Mouse (Mus musculus) limb, embryonic 15.5 days (tissue): Measurements from ENCODE around the gene Hist1h3d. TPM values are rescaled to one million over a fixed set of nuclear protein-coding genes. Genes with fewer than 3 reads are reported as not detected.

Experiments
- ATAC-seq: fragments of 200-750 bp; cut with Nextera tagmentation; 2 replicates; pipeline ENCODE4 v1.8.0; 2017; ENCODE audit warnings: low read depth, moderate TSS enrichment; ENCODE audit not compliant: insufficient number of reproducible peaks, low FRiP score, low TSS enrichment
- H3K27ac ChIP-seq: fragments of 300-500 bp; sonication (generic); 2 replicates; pipeline ENCODE4 v1.5.1; 2015; ENCODE audit warnings: moderate library complexity, mild to moderate bottlenecking, inconsistent platforms
- H3K27me3 ChIP-seq: fragments of 300-500 bp; sonication (generic); 2 replicates; pipeline ENCODE4 v1.6.1; 2015; ENCODE audit warnings: inconsistent platforms
- H3K36me3 ChIP-seq: fragments of 300-500 bp; sonication (generic); 2 replicates; pipeline ENCODE4 v1.6.1; 2015; ENCODE audit warnings: inconsistent platforms
- H3K4me1 ChIP-seq: fragments of 300-500 bp; sonication (generic); 2 replicates; pipeline ENCODE4 v1.6.1; 2015; ENCODE audit warnings: inconsistent platforms
- H3K4me2 ChIP-seq: fragments of 300-500 bp; sonication (generic); 2 replicates; pipeline ENCODE4 v1.6.1; 2015; ENCODE audit warnings: mild to moderate bottlenecking, inconsistent platforms
- H3K4me3 ChIP-seq: fragments of 300-500 bp; sonication (generic); 2 replicates; pipeline ENCODE4 v1.5.1; 2015; ENCODE audit warnings: mild to moderate bottlenecking, inconsistent platforms
- H3K9ac ChIP-seq: fragments of 300-500 bp; sonication (generic); 2 replicates; pipeline ENCODE4 v1.6.1; 2015; ENCODE audit warnings: inconsistent platforms
- H3K9me3 ChIP-seq: fragments of 300-500 bp; sonication (generic); 2 replicates; pipeline ENCODE4 v1.6.1; 2016; ENCODE audit warnings: inconsistent platforms
- WGBS: fragments of 180-500 bp; shearing (Covaris S2); methylation state at CpG from one replicate; pipeline ENCODE4 v1.1.7; 2015; 5-methylcytosine and 5-hydroxymethylcytosine counted together
- polyA plus RNA-seq: library from polyadenylated mRNA; unstranded; fragments of >200 nt; fragmentation: Nextera tagmentation; extraction: Ambion mirVana; gene quantifications from 2 replicates; pipeline ENCODE4 v1.2.1, GENCODE M21; 2015

Hist1h3d gene
- polyA plus RNA-seq, 1 experiment from 2014 or later = 6.5 TPM

- Histone ChIP-seq H3K27me3 (no peaks in the 10 kb centered on the region), H3K27ac (no peak overlapping the region), H3K4me1 (0 out of 2 replicates have a peak, but pooled peaks cover 4% of the 10 kb centered on the region), H3K4me3 (no peak overlapping the region), H3K4me2 (no peak overlapping the region), H3K36me3 (no peaks in the 10 kb centered on the region), H3K9me3 (no peaks in the 10 kb centered on the region), H3K9ac (no peak overlapping the region)
- ATAC-seq = no peak
- WGBS = 63% methylated on average over 7 of the region's 7 CpGs
Measured at GRCm38 (mm10) chr13:23595622-23596372, 20.2 kb downstream of the Hist1h3d start.

DNA sequence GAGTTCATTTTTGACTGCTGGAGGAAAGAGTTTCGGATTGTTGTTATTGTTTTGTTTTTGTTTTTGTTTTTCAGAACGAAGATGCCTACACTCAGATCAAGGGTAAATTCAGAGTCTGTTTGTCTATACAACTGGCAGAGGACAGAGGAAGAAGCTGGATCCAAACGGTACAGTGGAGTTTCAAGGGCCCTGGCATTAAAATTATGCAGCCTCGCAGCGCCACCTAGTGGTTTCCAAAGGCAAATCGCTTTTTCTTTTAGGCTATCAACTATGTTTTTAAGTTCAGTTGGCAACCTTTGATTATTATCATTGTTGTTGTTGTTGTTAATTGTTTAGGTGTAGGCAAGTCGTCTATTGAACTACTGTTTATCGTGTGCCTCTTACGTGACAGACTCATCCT lies 22.4 kb downstream of the Hist1h3d start:
- Histone ChIP-seq H3K36me3 (no peaks in the 10 kb centered on the region), H3K9ac (no peak overlapping the region), H3K4me2 (no peak overlapping the region), H3K4me1 (0 out of 2 replicates have a peak, but pooled peaks cover 3% of the 10 kb centered on the region), H3K4me3 (no peak overlapping the region), H3K27me3 (no peaks in the 10 kb centered on the region), H3K9me3 (no peaks in the 10 kb centered on the region), H3K27ac (no peak overlapping the region)
- 7% methylated on average over 9 of the region's 9 CpGs for WGBS
- ATAC-seq = no peak

DNA sequence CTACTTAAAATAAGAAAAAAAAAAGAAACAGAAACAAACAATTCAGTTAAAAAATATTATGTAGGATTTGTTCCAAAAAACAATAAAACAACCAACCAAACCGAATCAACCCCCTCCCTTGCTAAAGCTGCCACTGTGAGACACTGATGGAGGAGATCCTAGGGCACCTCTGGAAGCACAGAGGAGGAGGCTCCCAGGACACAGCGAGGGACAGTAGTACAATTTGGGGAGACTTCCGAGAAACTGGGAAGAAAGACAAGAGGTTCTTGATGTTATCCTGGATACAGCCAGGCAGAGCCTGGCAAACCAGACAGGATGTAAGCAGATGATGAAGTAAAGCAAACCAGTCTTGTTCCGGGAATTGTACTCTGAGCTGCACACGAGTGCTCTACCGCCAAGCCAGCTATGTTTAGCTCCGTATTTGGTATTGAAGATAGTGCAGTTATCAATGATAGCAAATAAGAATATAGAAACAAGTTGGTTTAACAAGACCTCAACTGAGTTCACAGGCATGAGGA lies 27.7 kb downstream of the Hist1h3d start:
- 80% methylated on average over 7 of the region's 7 CpGs for WGBS
- Histone ChIP-seq H3K9ac (no peak overlapping the region), H3K4me2 (no peak overlapping the region), H3K4me3 (no peak overlapping the region), H3K4me1 (no peaks in the 10 kb centered on the region), H3K36me3 (no peaks in the 10 kb centered on the region), H3K27ac (no peak overlapping the region), H3K9me3 (no peaks in the 10 kb centered on the region), H3K27me3 (no peaks in the 10 kb centered on the region)
- no peak for ATAC-seq

- H3K27me3 ChIP-seq = no peaks in the 10 kb centered on the region
- no peak overlapping the region for H3K27ac ChIP-seq
- H3K4me2 ChIP-seq = no peak overlapping the region
- H3K9ac ChIP-seq = no peak overlapping the region
- H3K4me3 ChIP-seq = no peak overlapping the region
- no peaks in the 10 kb centered on the region for H3K9me3 ChIP-seq
- no peak for ATAC-seq
- 75% methylated on average over 3 of the region's 3 CpGs for WGBS
- no peaks in the 10 kb centered on the region for H3K4me1 ChIP-seq
- no peaks in the 10 kb centered on the region for H3K36me3 ChIP-seq
Measured at GRCm38 (mm10) chr13:23604452-23604851, 28.9 kb downstream of the Hist1h3d start.

DNA sequence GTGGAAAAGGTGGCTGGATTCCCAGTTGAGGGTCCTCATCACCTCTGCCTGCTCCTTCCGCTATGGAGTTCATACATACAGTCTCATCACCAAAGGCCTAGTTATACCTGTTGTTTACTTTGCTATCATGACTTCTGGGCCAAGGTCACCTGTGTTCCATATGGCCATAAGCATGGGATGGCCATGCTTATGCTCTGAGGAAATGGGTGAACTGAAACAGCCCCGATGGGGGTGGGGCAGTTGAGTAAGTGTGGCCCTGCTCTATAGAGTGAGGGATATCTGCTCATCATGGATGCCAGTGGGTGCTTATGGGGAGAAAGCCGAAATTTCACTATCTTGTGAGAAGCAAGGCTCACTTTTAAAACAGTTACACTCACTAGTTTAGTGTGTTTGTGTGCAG lies 29.5 kb downstream of the Hist1h3d start:
- WGBS = 85% methylated on average over 3 of the region's 3 CpGs

GRCm38 (mm10) chr13:23609209-23609608 lies 33.6 kb downstream of the Hist1h3d start:
- Histone ChIP-seq H3K27ac (no peak overlapping the region), H3K4me1 (no peaks in the 10 kb centered on the region), H3K4me3 (no peak overlapping the region), H3K27me3 (no peaks in the 10 kb centered on the region), H3K9me3 (no peaks in the 10 kb centered on the region), H3K4me2 (no peak overlapping the region), H3K36me3 (no peaks in the 10 kb centered on the region), H3K9ac (no peak overlapping the region)
- ATAC-seq = no peak
- 87% methylated on average over 4 of the region's 4 CpGs for WGBS

More for the DNA sequence above, 29.5 kb downstream of the Hist1h3d start:
- Histone ChIP-seq H3K4me1 (no peaks in the 10 kb centered on the region), H3K4me3 (no peak overlapping the region), H3K27ac (no peak overlapping the region), H3K27me3 (no peaks in the 10 kb centered on the region), H3K4me2 (no peak overlapping the region), H3K9me3 (no peaks in the 10 kb centered on the region), H3K36me3 (no peaks in the 10 kb centered on the region), H3K9ac (no peak overlapping the region)
- ATAC-seq = no peak

- Histone ChIP-seq H3K36me3 (no peaks in the 10 kb centered on the region), H3K4me1 (no peaks in the 10 kb centered on the region), H3K27ac (no peak overlapping the region), H3K27me3 (no peaks in the 10 kb centered on the region), H3K9ac (no peak overlapping the region), H3K4me3 (no peak overlapping the region), H3K9me3 (no peaks in the 10 kb centered on the region), H3K4me2 (no peak overlapping the region)
- no peak for ATAC-seq
Measured at GRCm38 (mm10) chr13:23609844-23610243, 34.3 kb downstream of the Hist1h3d start.

DNA sequence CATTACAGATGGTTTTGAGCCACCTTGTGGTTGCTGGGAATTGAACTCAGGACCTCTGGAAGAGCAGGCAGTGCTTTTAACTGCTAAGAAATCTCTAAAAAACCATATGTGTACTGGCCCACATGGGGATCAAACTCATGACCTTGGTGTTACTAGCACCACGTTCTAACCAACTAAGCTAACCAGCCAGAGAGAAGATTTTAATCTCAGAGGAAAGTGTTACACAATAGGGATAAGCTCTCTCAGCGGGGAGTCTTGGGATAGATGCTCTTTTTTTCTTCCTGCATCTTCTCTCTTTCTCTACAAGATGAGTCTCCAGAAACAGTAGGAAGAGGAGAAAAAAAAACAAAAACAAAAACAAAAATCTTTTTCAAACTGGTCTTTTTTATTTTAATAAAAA lies 34.8 kb downstream of the Hist1h3d start:
- no peaks in the 10 kb centered on the region for H3K27me3 ChIP-seq
- H3K9ac ChIP-seq = no peak overlapping the region
- H3K4me1 ChIP-seq = no peaks in the 10 kb centered on the region
- no peaks in the 10 kb centered on the region for H3K9me3 ChIP-seq
- 79% methylated on average over 2 of the region's 2 CpGs for WGBS
- no peaks in the 10 kb centered on the region for H3K36me3 ChIP-seq
- ATAC-seq = no peak
- no peak overlapping the region for H3K27ac ChIP-seq
- no peak overlapping the region for H3K4me2 ChIP-seq
- no peak overlapping the region for H3K4me3 ChIP-seq

- Histone ChIP-seq H3K36me3 (no peaks in the 10 kb centered on the region), H3K4me2 (no peak overlapping the region), H3K4me3 (no peak overlapping the region), H3K27ac (no peak overlapping the region), H3K4me1 (no peaks in the 10 kb centered on the region), H3K9me3 (no peaks in the 10 kb centered on the region), H3K9ac (no peak overlapping the region), H3K27me3 (no peaks in the 10 kb centered on the region)
- WGBS = 91% methylated on average over 3 of the region's 3 CpGs
- no peak for ATAC-seq
Measured at GRCm38 (mm10) chr13:23611638-23612037, 36.1 kb downstream of the Hist1h3d start.

DNA sequence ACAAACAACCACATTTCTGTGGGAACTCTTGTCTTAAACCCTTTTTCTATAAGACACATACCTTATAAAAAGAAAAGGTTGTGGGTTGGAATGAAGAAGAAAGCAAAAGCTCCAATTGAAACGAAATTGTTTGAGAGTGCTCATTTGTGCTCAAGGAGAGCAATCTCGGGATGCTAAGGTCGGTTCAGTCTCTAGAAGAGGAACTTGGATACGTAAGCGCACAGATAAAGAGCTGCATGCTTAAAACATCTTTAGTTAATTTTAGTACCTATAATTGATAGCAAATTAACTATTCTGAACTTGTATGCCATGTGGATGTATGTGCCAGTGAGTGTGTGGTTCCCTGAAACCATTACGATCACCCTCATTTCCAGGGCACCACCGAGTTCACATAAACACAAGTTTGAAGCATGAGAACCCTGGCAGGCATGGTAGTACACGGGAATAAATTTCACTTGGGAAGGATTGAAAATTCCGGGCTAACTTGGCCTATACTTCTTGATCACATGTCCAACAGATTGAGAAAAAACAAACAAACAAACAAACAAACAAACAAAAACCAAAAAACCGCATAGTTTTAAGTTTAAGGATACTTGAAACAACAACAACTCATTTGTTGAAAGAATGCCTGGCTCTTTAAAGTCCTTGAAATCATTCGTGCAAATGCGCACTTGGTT lies 44.6 kb downstream of the Hist1h3d start:
- WGBS = 47% methylated on average over 12 of the region's 12 CpGs

GRCm38 (mm10) chr13:23620733-23621531 lies 45.4 kb downstream of the Hist1h3d start, which contains the start of gene Hist1h2be:
Hist1h2be (minus strand) TSS chr13:23621124.
- WGBS = under 1% methylated on average over 27 of the region's 27 CpGs
- Histone ChIP-seq H3K27me3 (no peaks in the 10 kb centered on the region), H3K9me3 (no peaks in the 10 kb centered on the region), H3K4me2 (peak within 1 kb of the TSS; percentile 86), H3K4me3 (peak within 1 kb of the TSS; percentile 59), H3K9ac (peak within 1 kb of the TSS; percentile 84), H3K4me1 (peaks cover 6% of the 10 kb centered on the region; the same call in 1 of the 2 replicates), H3K36me3 (no peaks in the 10 kb centered on the region), H3K27ac (peak within 1 kb of the TSS; percentile 98)
- peak; percentile 87 for ATAC-seq

More for the DNA sequence above, 44.6 kb downstream of the Hist1h3d start:
- peak overlapping the region; percentile 98 for H3K27ac ChIP-seq
- H3K36me3 ChIP-seq = no peaks in the 10 kb centered on the region
- H3K27me3 ChIP-seq = no peaks in the 10 kb centered on the region
- H3K4me1 ChIP-seq = peaks cover 6% of the 10 kb centered on the region; the same call in 1 of the 2 replicates
- H3K4me2 ChIP-seq = peak overlapping the region; percentile 86
- no peaks in the 10 kb centered on the region for H3K9me3 ChIP-seq
- peak overlapping the region; percentile 59 for H3K4me3 ChIP-seq
- no peak for ATAC-seq
- H3K9ac ChIP-seq = peak overlapping the region; percentile 44
